Mouse (Mus musculus): ENCODE data around the gene Nacc2. TPM values are rescaled to one million over a fixed set of nuclear protein-coding genes. Genes with fewer than 3 reads are reported as not detected.

The Nacc2 gene
- polyA plus RNA-seq, 1 experiment from 2014 or later, result 11.2 TPM

- Histone ChIP-seq H3K9me3 (no peaks in the 10 kb centered on the region), H3K36me3 (no peaks in the 10 kb centered on the region), H3K9ac (no peak overlapping the region), H3K4me2 (no peak overlapping the region), H3K27me3 (no peaks in the 10 kb centered on the region), H3K4me1 (peaks cover 10% of the 10 kb centered on the region; the same call in 1 of the 2 replicates), H3K4me3 (no peak overlapping the region), H3K27ac (no peak overlapping the region)
- ATAC-seq (ENCODE audit: borderline replicate concordance, extremely low read depth, low FRiP score, low TSS enrichment), result no peak
- WGBS, result 54% methylated on average over 7 of the region's 7 CpGs
Observed at GRCm38 (mm10) chr2:26147706-26148370, 24.8 kb upstream of the Nacc2 start.

GRCm38 (mm10) chr2:26146337-26147042 is 23.5 kb upstream of the Nacc2 start:
- Histone ChIP-seq H3K9me3 (no peaks in the 10 kb centered on the region), H3K9ac (no peak overlapping the region), H3K27me3 (no peaks in the 10 kb centered on the region), H3K4me2 (no peak overlapping the region), H3K4me1 (peaks cover 12% of the 10 kb centered on the region), H3K27ac (no peak overlapping the region), H3K4me3 (no peak overlapping the region), H3K36me3 (no peaks in the 10 kb centered on the region)
- ATAC-seq (ENCODE audit: borderline replicate concordance, extremely low read depth, low FRiP score, low TSS enrichment), result peak; percentile 51
- WGBS, result 21% methylated on average over 7 of the region's 7 CpGs

GRCm38 (mm10) chr2:26145113-26145512 is 22.1 kb upstream of the Nacc2 start:
- ATAC-seq (ENCODE audit: borderline replicate concordance, extremely low read depth, low FRiP score, low TSS enrichment), result no peak
- Histone ChIP-seq H3K27ac (no peak overlapping the region), H3K4me2 (no peak overlapping the region), H3K4me1 (peaks cover 19% of the 10 kb centered on the region), H3K36me3 (no peaks in the 10 kb centered on the region), H3K27me3 (no peaks in the 10 kb centered on the region), H3K4me3 (no peak overlapping the region), H3K9ac (no peak overlapping the region), H3K9me3 (no peaks in the 10 kb centered on the region)
- 90% methylated on average over 4 of the region's 4 CpGs for WGBS

GRCm38 (mm10) chr2:26144331-26144730 is 21.3 kb upstream of the Nacc2 start:
- Histone ChIP-seq H3K9me3 (no peaks in the 10 kb centered on the region), H3K36me3 (no peaks in the 10 kb centered on the region), H3K4me3 (no peak overlapping the region), H3K27me3 (no peaks in the 10 kb centered on the region), H3K27ac (no peak overlapping the region), H3K4me2 (no peak overlapping the region), H3K4me1 (peaks cover 21% of the 10 kb centered on the region), H3K9ac (no peak overlapping the region)
- no peak for ATAC-seq (ENCODE audit: borderline replicate concordance, extremely low read depth, low FRiP score, low TSS enrichment)
- 64% methylated on average over 4 of the region's 4 CpGs for WGBS

GRCm38 (mm10) chr2:26143556-26143955 is 20.5 kb upstream of the Nacc2 start:
- Histone ChIP-seq H3K27me3 (no peaks in the 10 kb centered on the region), H3K4me1 (peaks cover 28% of the 10 kb centered on the region), H3K27ac (no peak overlapping the region), H3K9ac (no peak overlapping the region), H3K36me3 (no peaks in the 10 kb centered on the region), H3K4me3 (no peak overlapping the region), H3K9me3 (no peaks in the 10 kb centered on the region), H3K4me2 (no peak overlapping the region)
- WGBS, result 64% methylated on average over 2 of the region's 2 CpGs
- no peak for ATAC-seq (ENCODE audit: borderline replicate concordance, extremely low read depth, low FRiP score, low TSS enrichment)

GRCm38 (mm10) chr2:26142986-26143385 is 20.0 kb upstream of the Nacc2 start:
- 78% methylated on average over 3 of the region's 3 CpGs for WGBS
- no peak for ATAC-seq (ENCODE audit: borderline replicate concordance, extremely low read depth, low FRiP score, low TSS enrichment)
- no peak overlapping the region for H3K9ac ChIP-seq
- peaks cover 31% of the 10 kb centered on the region for H3K4me1 ChIP-seq
- 0 out of 2 replicates have a peak, but pooled peaks cover under 1% of the 10 kb centered on the region for H3K36me3 ChIP-seq
- H3K27me3 ChIP-seq, result no peaks in the 10 kb centered on the region
- H3K4me2 ChIP-seq, result no peak overlapping the region
- no peak overlapping the region for H3K27ac ChIP-seq
- no peaks in the 10 kb centered on the region for H3K9me3 ChIP-seq
- no peak overlapping the region for H3K4me3 ChIP-seq

GRCm38 (mm10) chr2:26141893-26142635 is 19.0 kb upstream of the Nacc2 start:
- Histone ChIP-seq H3K36me3 (peaks cover 10% of the 10 kb centered on the region; the same call in 1 of the 2 replicates), H3K27me3 (no peaks in the 10 kb centered on the region), H3K27ac (no peak overlapping the region), H3K4me2 (no peak overlapping the region), H3K9ac (no peak overlapping the region), H3K4me1 (peaks cover 28% of the 10 kb centered on the region), H3K9me3 (no peaks in the 10 kb centered on the region), H3K4me3 (no peak overlapping the region)
- 60% methylated on average over 12 of the region's 12 CpGs for WGBS
- no peak for ATAC-seq (ENCODE audit: borderline replicate concordance, extremely low read depth, low FRiP score, low TSS enrichment)

- H3K9ac ChIP-seq, result peak overlapping the region; percentile 76
- no peaks in the 10 kb centered on the region for H3K9me3 ChIP-seq
- peak overlapping the region; percentile 90 for H3K27ac ChIP-seq
- H3K4me1 ChIP-seq, result peaks cover 21% of the 10 kb centered on the region
- peak overlapping the region; percentile 88 for H3K4me2 ChIP-seq
- H3K36me3 ChIP-seq, result peaks cover 10% of the 10 kb centered on the region; the same call in 1 of the 2 replicates
- ATAC-seq (ENCODE audit: borderline replicate concordance, extremely low read depth, low FRiP score, low TSS enrichment), result no peak
- H3K27me3 ChIP-seq, result no peaks in the 10 kb centered on the region
- WGBS, result 15% methylated on average over 6 of the region's 6 CpGs
- H3K4me3 ChIP-seq, result peak overlapping the region; percentile 74
Observed at GRCm38 (mm10) chr2:26140903-26141302, 17.9 kb upstream of the Nacc2 start.

- Histone ChIP-seq H3K9me3 (no peaks in the 10 kb centered on the region), H3K4me1 (peaks cover 21% of the 10 kb centered on the region), H3K4me3 (peak overlapping the region; percentile 74), H3K27me3 (no peaks in the 10 kb centered on the region), H3K27ac (peak overlapping the region; percentile 90), H3K9ac (peak overlapping the region; percentile 76), H3K4me2 (peak overlapping the region; percentile 88), H3K36me3 (peaks cover 10% of the 10 kb centered on the region; the same call in 1 of the 2 replicates)
- WGBS, result under 1% methylated on average over 53 of the region's 60 CpGs
- peak; percentile 89 for ATAC-seq (ENCODE audit: borderline replicate concordance, extremely low read depth, low FRiP score, low TSS enrichment)
Observed at GRCm38 (mm10) chr2:26140292-26140819, 17.3 kb upstream of the Nacc2 start.

- peak; percentile 77 for ATAC-seq (ENCODE audit: borderline replicate concordance, extremely low read depth, low FRiP score, low TSS enrichment)
- H3K9ac ChIP-seq, result peak overlapping the region; percentile 76
- H3K27ac ChIP-seq, result peak overlapping the region; percentile 90
- no peaks in the 10 kb centered on the region for H3K9me3 ChIP-seq
- peak overlapping the region; percentile 88 for H3K4me2 ChIP-seq
- H3K4me1 ChIP-seq, result peaks cover 21% of the 10 kb centered on the region
- H3K4me3 ChIP-seq, result peak overlapping the region; percentile 74
- H3K36me3 ChIP-seq, result peaks cover 10% of the 10 kb centered on the region; the same call in 1 of the 2 replicates
- no peaks in the 10 kb centered on the region for H3K27me3 ChIP-seq
- under 1% methylated on average over 60 of the region's 60 CpGs for WGBS
Observed at GRCm38 (mm10) chr2:26139545-26140206, 16.7 kb upstream of the Nacc2 start.

- H3K4me3 ChIP-seq, result peak overlapping the region; percentile 74
- peaks cover 10% of the 10 kb centered on the region; the same call in 1 of the 2 replicates for H3K36me3 ChIP-seq
- peak overlapping the region; percentile 76 for H3K9ac ChIP-seq
- no peak for ATAC-seq (ENCODE audit: borderline replicate concordance, extremely low read depth, low FRiP score, low TSS enrichment)
- H3K9me3 ChIP-seq, result no peaks in the 10 kb centered on the region
- peaks cover 21% of the 10 kb centered on the region for H3K4me1 ChIP-seq
- 53% methylated on average over 7 of the region's 7 CpGs for WGBS
- peak overlapping the region; percentile 88 for H3K4me2 ChIP-seq
- peak overlapping the region; percentile 90 for H3K27ac ChIP-seq
- H3K27me3 ChIP-seq, result no peaks in the 10 kb centered on the region
Observed at GRCm38 (mm10) chr2:26139034-26139544, 16.1 kb upstream of the Nacc2 start.
